In the genomic region with DNA sequence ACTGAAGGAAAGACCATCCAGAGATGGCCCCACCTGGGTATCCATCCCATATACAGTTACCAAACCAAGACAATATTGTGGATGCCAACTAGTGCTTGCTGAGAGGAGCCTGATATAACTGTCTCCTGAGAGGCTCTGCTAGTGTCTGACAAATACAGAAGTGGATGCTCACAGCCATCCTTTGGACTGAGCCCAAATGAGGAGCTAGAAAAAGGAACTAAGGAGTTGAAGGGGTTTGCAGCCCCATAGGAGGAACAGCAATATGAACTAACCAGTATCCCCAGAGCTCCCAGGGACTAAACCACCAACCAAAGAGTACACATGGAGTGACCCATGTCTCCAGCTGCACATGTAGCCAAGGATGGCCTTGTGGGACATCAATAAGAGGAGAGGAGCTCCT, we compare ENCODE assay signal across 3 mouse cellular contexts. TPM values are rescaled to one million over a fixed set of nuclear protein-coding genes. Genes with fewer than 3 reads are reported as not detected.
DNase-seq lines count a peak whose midpoint lies in the region; TF ChIP-seq lines count a peak whose summit lies in the region.
"Not testable (repeated sequence)": the region's sequence is repeated elsewhere in the genome, so short reads cannot be mapped to it uniquely, and the experiment has no call there.

No protein-coding gene starts in this region.

- H3K27ac ChIP-seq in MEL (ENCODE audit: control insufficient read depth, low read depth, low read length): not testable (repeated sequence)

- H3K4me1 ChIP-seq in MEL (ENCODE audit: control insufficient read depth in 1 of 2, insufficient read depth in 2 of 2, low read length in 2 of 2): not testable (repeated sequence)

- TF ChIP-seq RAD21 in MEL (IDR thresholded peaks at IDR 0.05; ENCODE audit: low read depth, low read length): not testable (repeated sequence)

- H3K36me3 ChIP-seq in MEL (ENCODE audit: control insufficient read depth in 1 of 2, insufficient read depth in 2 of 2, low read length in 2 of 2): not testable (repeated sequence)

- H3K27me3 ChIP-seq in MEL (ENCODE audit: control insufficient read depth in 1 of 2, insufficient read depth in 2 of 2, low read length in 2 of 2): not testable (repeated sequence)

- DNase-seq in MEL (ENCODE audit: low read depth, low spot score): peak; percentile 72
- peak; percentile 26 for DNase-seq in MEL-GATA-1-ER (ENCODE audit: extremely low read depth, low read depth)
- peak; percentile 79 for DNase-seq in heart, adult 11 months

- TF ChIP-seq POLR2A in MEL (IDR thresholded peaks at IDR 0.05; ENCODE audit: control insufficient read depth in 1 of 2, insufficient read depth in 1 of 2, low read depth in 1 of 2, low read length in 2 of 2, poor library complexity in 1 of 2): not testable (repeated sequence)

- H3K4me3 ChIP-seq in MEL (ENCODE audit: control insufficient read depth in 1 of 2, insufficient read depth in 1 of 2, low read depth in 2 of 2, low read length in 2 of 2): not testable (repeated sequence)

- not testable (repeated sequence) for H3K9me3 ChIP-seq in MEL (replicated peaks; ENCODE audit: insufficient read depth, low read length)

- not testable (repeated sequence) for H3K79me2 ChIP-seq in MEL (ENCODE audit: control insufficient read depth, insufficient read depth, low read length, poor library complexity)

- TF ChIP-seq EP300 in MEL (IDR thresholded peaks at IDR 0.05; ENCODE audit: low read depth in 1 of 2, low read length in 2 of 2): not testable (repeated sequence)

- H3K9ac ChIP-seq in MEL (ENCODE audit: control insufficient read depth, low read depth, low read length, poor library complexity, severe bottlenecking): not testable (repeated sequence)

- TF ChIP-seq CTCF in MEL (IDR thresholded peaks at IDR 0.05 in 2 of 3, conservative IDR thresholded peaks at IDR 0.05 in 1 of 3; ENCODE audit: control insufficient read depth in 1 of 3, insufficient read depth in 1 of 3, low read depth in 2 of 3, low read length in 3 of 3, poor library complexity in 1 of 3, severe bottlenecking in 1 of 3): not testable (repeated sequence)

RNA-seq across cellular contexts. Expression of a gene that starts 49.6 kb away (rescaled TPM):
- 10.5 and 11.1 TPM in 2 replicates for total RNA-seq in MEL (2012; rRNA removed)
- polyA plus RNA-seq in MEL (2012; ENCODE audit: insufficient read depth in 1 of 2, insufficient read length in 2 of 2, low read depth in 1 of 2, low replicate concordance in 2 of 2, missing spikeins in 1 of 2): 10 to 100 TPM; 20.8 to 55.4 TPM

Comparison
In these comparisons a context has a peak if more than half of its experiments do, and no peak if none do; other contexts are left out.
1. DNase-seq: peak in every context shown above with its lines; median percentile 79 in heart, adult 11 months; 72 in MEL; 26 in MEL-GATA-1-ER.